Mouse (Mus musculus) CH12.LX (cell line): ENCODE data around the gene Ahsa1. TPM values are rescaled to one million over a fixed set of nuclear protein-coding genes. Genes with fewer than 3 reads are reported as not detected.

Experiments used
- DNase-seq: peaks from one replicate; pipeline ENCODE4 v3.0.0-alpha.2; 2013; ENCODE audit errors: extremely low read depth
- H3K27ac ChIP-seq: 2 replicates; pipeline ENCODE4 v1.5.1; 2012; ENCODE audit warnings: low read depth, mild to moderate bottlenecking, control low read depth, moderate library complexity; ENCODE audit not compliant: insufficient read depth
- H3K27me3 ChIP-seq: replicated peaks from 2 replicates; pipeline ENCODE3; 2012; ENCODE audit warnings: inconsistent platforms
- H3K36me3 ChIP-seq, 2 experiments: replicated peaks in 1 of 2; 2 replicates each; pipeline versions ENCODE3 to v1.6.1; 2012; ENCODE audit warnings: inconsistent platforms in 1 of 2, low read length in 1 of 2, mild to moderate bottlenecking in 1 of 2, mixed read lengths in 1 of 2, moderate library complexity in 1 of 2; ENCODE audit not compliant: control insufficient read depth in 1 of 2, insufficient read depth in 1 of 2
- H3K4me1 ChIP-seq, 2 experiments: 2 replicates each; pipeline ENCODE4 v1.6.1; 2012; ENCODE audit warnings: inconsistent platforms in 1 of 2, moderate library complexity in 1 of 2; ENCODE audit not compliant: insufficient read depth in 2 of 2, control insufficient read depth in 1 of 2
- H3K4me2 ChIP-seq: 2 replicates; pipeline ENCODE4 v1.6.1; 2012; ENCODE audit warnings: low read depth, mild to moderate bottlenecking, control low read depth; ENCODE audit not compliant: poor library complexity, insufficient read depth, severe bottlenecking
- H3K4me3 ChIP-seq, 3 experiments: fragments of 150-350 bp in 1 of 3; sonication (generic) in 1 of 3; replicated peaks in 1 of 3; 2 replicates each; pipeline versions ENCODE3 to v1.5.1; 2011 to 2012; ENCODE audit warnings: low read depth in 2 of 3, low read length in 2 of 3, mild to moderate bottlenecking in 2 of 3, moderate library complexity in 2 of 3, control low read depth in 1 of 3, improper control_type of control experiment in 1 of 3, inconsistent platforms in 1 of 3, mixed read lengths in 1 of 3; ENCODE audit not compliant: poor library complexity in 1 of 3
- H3K79me2 ChIP-seq: replicated peaks from 2 replicates; pipeline ENCODE4 v1.6.1; 2012; ENCODE audit warnings: mild to moderate bottlenecking, moderate library complexity; ENCODE audit not compliant: control insufficient read depth, poor library complexity, insufficient read depth, severe bottlenecking; ENCODE audit errors: extremely low read depth
- H3K9ac ChIP-seq: 2 replicates; pipeline ENCODE4 v1.6.1; 2012; ENCODE audit warnings: low read depth, mild to moderate bottlenecking, control low read depth, moderate library complexity; ENCODE audit not compliant: insufficient read depth
- H3K9me3 ChIP-seq: replicated peaks from 2 replicates; pipeline ENCODE3; 2012; ENCODE audit warnings: low read length, inconsistent platforms, mixed read lengths
- CHD2 ChIP-seq: IDR thresholded peaks from 2 replicates; pipeline ENCODE4 v1.6.1; 2011; ENCODE audit warnings: low read length, improper control_type of control experiment
- MXI1 ChIP-seq: IDR thresholded peaks from 2 replicates; pipeline ENCODE4 v1.6.1; 2011; ENCODE audit warnings: mild to moderate bottlenecking, low read depth, low read length, improper control_type of control experiment
- POLR2A ChIP-seq: IDR thresholded peaks from 2 replicates; pipeline ENCODE4 v1.6.1; 2011; ENCODE audit warnings: low read depth, mild to moderate bottlenecking, improper control_type of control experiment, low read length
- SIN3A ChIP-seq: IDR thresholded peaks from 2 replicates; pipeline ENCODE4 v1.6.1; 2012; ENCODE audit warnings: low read length, improper control_type of control experiment, inconsistent platforms
- SMC3 ChIP-seq: IDR thresholded peaks from 2 replicates; pipeline ENCODE4 v1.6.1; 2011; ENCODE audit warnings: low read depth, low read length, improper control_type of control experiment
- UBTF ChIP-seq: IDR thresholded peaks from 2 replicates; pipeline ENCODE4 v1.6.1; 2012; ENCODE audit warnings: low read depth, mild to moderate bottlenecking, inconsistent platforms, low read length, improper control_type of control experiment, moderate library complexity
- ZMIZ1 ChIP-seq: IDR thresholded peaks from 2 replicates; pipeline ENCODE4 v1.6.1; 2012; ENCODE audit warnings: low read depth, mild to moderate bottlenecking, inconsistent platforms, low read length, improper control_type of control experiment
- ZNF384 ChIP-seq: IDR thresholded peaks from 2 replicates; pipeline ENCODE4 v1.6.1; 2012; ENCODE audit warnings: low read depth, low read length, improper control_type of control experiment, inconsistent platforms
- dilution Hi-C: fragments of 300-500 bp; cut with MboI; formaldehyde crosslinking; loops from 2 replicates; pipeline ENCODE4 v1.14.3; 2020; ENCODE audit warnings: low sequenced_read_pairs; ENCODE audit not compliant: extremely low pct_unique_long_range_greater_than_20kb, extremely low pct_ligation_motif_present
- in situ Hi-C: fragments of 300-500 bp; cut with MboI; formaldehyde crosslinking; loops from 3 replicates; pipeline ENCODE4 v1.14.3; 2019; ENCODE audit warnings: low sequenced_read_pairs, low pct_ligation_motif_present, low pct_unique_long_range_greater_than_20kb, mixed read lengths
- polyA plus RNA-seq: library from polyadenylated mRNA; unstranded; fragments of >175 nt; gene quantifications from 2 replicates; pipeline ENCODE4 v1.2.1, GENCODE M21; 2012; ENCODE audit warnings: low read depth; ENCODE audit not compliant: insufficient read length
- total RNA-seq, 2 experiments: library from RNA; depleted of rRNA; stranded (reverse); fragments of 300-350 nt in 1 of 2; fragments of >200 nt in 1 of 2; gene quantifications; 2 replicates each; pipeline ENCODE4 v1.2.3; 2012 to 2014

Gene Ahsa1
- total and polyA plus RNA-seq, 3 experiments = 288 to 456 (median 392) TPM

DNA sequence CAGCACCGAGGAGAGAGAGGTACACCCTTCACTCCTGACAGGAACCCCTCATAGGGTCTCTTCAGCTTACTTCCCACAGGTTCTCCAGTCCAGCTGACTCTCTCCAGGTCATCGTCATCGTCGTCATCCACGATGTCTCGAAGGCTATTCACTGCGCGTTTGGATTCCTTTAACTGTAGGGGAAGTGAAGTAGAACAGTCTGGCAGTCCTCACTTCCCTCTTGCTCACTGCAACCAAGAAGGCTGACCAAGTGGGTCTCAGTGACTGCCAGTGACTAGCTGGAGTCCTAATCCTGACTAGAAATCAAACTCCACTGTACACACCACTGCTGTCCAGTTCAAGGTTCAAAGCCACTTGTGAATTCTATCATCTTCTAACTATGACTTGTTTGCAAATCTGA lies 5.7 kb upstream of the Ahsa1 start:
- Histone ChIP-seq H3K27ac (no peak overlapping the region), H3K27me3 (no peaks in the 10 kb centered on the region), H3K4me2 (no peak overlapping the region), H3K4me1 (peaks cover 0 to 38% of the 10 kb centered on the region in 2 experiments; a peak in 2 of 4 replicates), H3K36me3 (peaks cover 55 to 70% of the 10 kb centered on the region in 2 experiments), H3K9ac (no peak overlapping the region), H3K79me2 (peaks cover 2% of the 10 kb centered on the region), H3K9me3 (no peaks in the 10 kb centered on the region), H3K4me3 (no peak overlapping the region)
- no peak for TF ChIP-seq POLR2A
- in situ Hi-C loops (no loop called here), dilution Hi-C loops (no loop called here)
- no peak for DNase-seq

DNA sequence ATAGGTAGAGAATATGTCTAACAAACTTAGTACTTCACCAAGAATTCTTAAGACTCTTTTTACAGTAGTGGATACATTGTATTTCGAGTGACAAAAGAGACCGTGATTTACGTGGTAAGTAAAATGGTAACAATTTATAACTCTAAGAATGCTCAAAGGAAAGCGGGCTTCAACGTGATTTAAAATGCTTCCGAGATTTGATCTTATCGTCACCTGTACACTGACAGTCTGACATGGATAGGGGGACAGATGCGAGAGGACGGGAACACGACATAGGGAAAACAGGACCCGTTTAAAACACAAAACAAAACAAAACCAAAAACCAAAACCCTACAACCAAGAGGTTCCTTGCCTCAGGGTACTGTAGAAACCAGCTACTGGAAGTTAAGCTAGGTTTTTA lies 835 bp upstream of the Ahsa1 start:
- H3K4me2 ChIP-seq = peak overlapping the region; percentile 85
- peak overlapping the region; percentile 77; the same call in 1 of the 2 replicates for H3K27ac ChIP-seq
- H3K27me3 ChIP-seq = no peaks in the 10 kb centered on the region
- peaks cover 4 to 47% of the 10 kb centered on the region in 2 experiments; a peak in 3 of 4 replicates for H3K4me1 ChIP-seq
- no peak for DNase-seq
- TF ChIP-seq SMC3 (no peak), UBTF (no peak), ZNF384 (no peak), SIN3A (no peak), CHD2 (no peak), ZMIZ1 (no peak)
- TF ChIP-seq, all 38 proteins: peak for 0
- peaks cover 18% of the 10 kb centered on the region for H3K79me2 ChIP-seq
- H3K36me3 ChIP-seq = peaks cover 35 to 52% of the 10 kb centered on the region in 2 experiments
- H3K4me3 ChIP-seq = peak overlapping the region; percentile 72 to 95 (median 93)
- dilution Hi-C loops (no loop called here), in situ Hi-C loops (no loop called here)
- H3K9me3 ChIP-seq = no peaks in the 10 kb centered on the region
- H3K9ac ChIP-seq = peak overlapping the region; percentile 80

DNA sequence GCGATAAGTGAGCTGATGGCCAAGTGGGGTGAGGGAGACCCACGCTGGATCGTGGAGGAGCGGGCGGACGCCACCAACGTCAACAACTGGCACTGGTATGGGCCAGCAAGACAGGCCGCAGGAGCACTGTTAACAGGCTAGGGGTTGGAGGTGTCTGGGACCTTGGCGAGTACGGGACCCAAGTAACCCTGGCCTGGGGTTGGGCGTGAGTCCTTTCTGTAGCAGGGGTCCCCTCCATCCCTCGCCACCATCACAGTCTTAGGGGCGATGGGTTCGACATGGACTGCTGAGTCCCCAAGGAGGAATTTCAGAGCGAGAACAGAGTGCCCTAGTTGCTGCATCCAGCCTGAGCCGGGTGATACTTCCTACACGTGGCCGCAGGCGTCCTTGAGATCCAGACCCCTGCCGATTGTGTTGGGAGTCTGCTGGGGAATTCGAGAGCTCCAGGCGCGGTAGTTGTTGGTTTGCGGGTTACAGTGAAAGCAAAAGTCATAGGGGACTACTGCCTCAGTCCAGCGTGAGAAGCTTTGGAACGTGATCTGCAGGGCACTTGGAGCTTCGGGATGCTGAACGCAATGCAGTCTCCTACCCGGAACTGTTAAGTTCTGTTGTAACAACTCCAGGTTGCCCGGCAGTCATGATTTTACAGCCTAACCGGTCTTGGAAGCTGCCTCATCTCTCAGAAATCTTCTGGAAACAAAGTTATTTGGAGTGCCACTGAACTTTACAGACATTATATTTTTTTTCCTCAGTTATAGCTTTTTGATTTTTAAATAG lies 736 bp downstream of the Ahsa1 start:
- Histone ChIP-seq H3K4me2 (peak overlapping the region; percentile 64), H3K4me1 (peaks cover 4 to 47% of the 10 kb centered on the region in 2 experiments; a peak in 3 of 4 replicates), H3K27ac (peak overlapping the region; percentile 58), H3K79me2 (peaks cover 18% of the 10 kb centered on the region), H3K9ac (peak overlapping the region; percentile 65), H3K36me3 (peaks cover 37 to 54% of the 10 kb centered on the region in 2 experiments), H3K9me3 (no peaks in the 10 kb centered on the region), H3K4me3 (peak overlapping the region; percentile 72 to 93 (median 91)), H3K27me3 (no peaks in the 10 kb centered on the region)
- dilution Hi-C loops = no loop called here
- in situ Hi-C loops = no loop called here
- peak; percentile 37 for DNase-seq
- TF ChIP-seq MXI1 = peak; percentile 50
- TF ChIP-seq UBTF = no peak
